Mouse (Mus musculus): ENCODE results near the gene Rxra.

DNA sequence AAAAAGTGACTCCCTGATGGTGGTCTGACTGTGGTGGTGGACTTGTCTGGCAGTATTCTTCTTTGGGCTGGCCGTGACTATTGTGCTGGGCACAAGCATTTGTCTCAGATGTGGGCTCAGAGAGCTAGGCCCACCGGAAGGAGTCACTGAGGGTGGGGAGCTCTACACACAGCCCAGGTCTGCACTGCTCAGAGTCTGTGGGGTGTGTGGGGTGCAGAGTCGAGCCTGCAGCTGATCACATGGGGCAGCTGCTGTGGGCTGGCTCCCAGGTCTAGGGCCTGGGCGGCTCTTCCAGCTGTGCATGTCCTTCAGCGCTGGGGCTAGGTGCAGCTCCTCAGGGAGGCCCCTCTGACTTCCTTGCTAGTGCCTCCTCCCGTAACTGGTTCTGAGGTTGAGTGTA, 3.8 kb downstream of the Rxra start:
- TF ChIP-seq TAL1 (IDR thresholded peaks at IDR 0.05; ENCODE audit: low read length) (no peak), GATA1 (IDR thresholded peaks at IDR 0.05; ENCODE audit: low read length) (no peak)
